8 mouse cellular contexts compared by ENCODE assay signal in genomic region chr9:83727462-83728189, GRCm38 (mm10).
DNase-seq lines count a peak whose midpoint lies in the region; ATAC-seq and TF ChIP-seq lines count a peak whose summit lies in the region.

No protein-coding gene starts in this region.

- H3K4me2 ChIP-seq in forebrain, embryonic 14.5 days (ENCODE audit: low read length): peak overlapping the region; percentile 46

- peaks cover 4% of the 10 kb centered on the region; the same call in 1 of the 2 replicates for H3K4me1 ChIP-seq in forebrain, embryonic 14.5 days (ENCODE audit: control insufficient read depth, insufficient read depth, low read length)
- H3K4me1 ChIP-seq in lung, adult 2 months (ENCODE audit: control insufficient read depth, insufficient read depth, low read length): peaks cover 3% of the 10 kb centered on the region; the same call in 1 of the 2 replicates

- no peaks in the 10 kb centered on the region for H3K27me3 ChIP-seq in forebrain, embryonic 14.5 days (replicated peaks; ENCODE audit: control insufficient read depth, insufficient read depth, low read length)

- no peaks in the 10 kb centered on the region for H3K9me3 ChIP-seq in forebrain, embryonic 14.5 days (replicated peaks; ENCODE audit: control insufficient read depth, low read length)

- peak; percentile 93 for ATAC-seq in forebrain, embryonic 14.5 days
- ATAC-seq in neutrophil, adult 5-6 weeks (ENCODE audit: extremely low read depth, insufficient number of reproducible peaks, low FRiP score, poor library complexity, severe bottlenecking): peak; percentile 84

- peak overlapping the region; percentile 14; the same call in 1 of the 2 replicates for H3K4me3 ChIP-seq in forebrain, embryonic 14.5 days (ENCODE audit: low read depth, low read length)
- H3K4me3 ChIP-seq in lung, adult 2 months (replicated peaks; ENCODE audit: extremely low read depth, low read depth, low read length): no peak overlapping the region

- TF ChIP-seq POLR2A in lung, adult 2 months (IDR thresholded peaks at IDR 0.05; ENCODE audit: borderline replicate concordance, extremely low read depth, low read depth, low read length): no peak

- no peaks in the 10 kb centered on the region for H3K36me3 ChIP-seq in forebrain, embryonic 14.5 days (ENCODE audit: control insufficient read depth, insufficient read depth, low read length)

- H3K27ac ChIP-seq in forebrain, embryonic 14.5 days (ENCODE audit: low read depth, low read length): no peak overlapping the region

- 13% methylated on average over 14 of the region's 14 CpGs for WGBS in forebrain, embryonic 14.5 days
- WGBS in lung, adult 2 months: 10% methylated on average over 14 of the region's 14 CpGs

- peak; percentile 51 for DNase-seq in Muller cell, postnatal 12 days (ENCODE audit: inconsistent ontology term)
- DNase-seq in cerebellum, adult 11 months: peak; percentile 52
- DNase-seq in forebrain, embryonic 14.5 days (ENCODE audit: low spot score): peak; percentile 92
- DNase-seq in heart, postnatal 4 days: peak; percentile 72
- peak; percentile 54 to 80 for DNase-seq in layer of hippocampus, adult 18-20 months (ENCODE audit: low spot score in 2 of 2)
- DNase-seq in lung, adult 2 months: peak; percentile 39
- peak; percentile 49 to 55 for DNase-seq in urinary bladder, postnatal 36 days (ENCODE audit: low spot score in 2 of 2)

- H3K9ac ChIP-seq in forebrain, embryonic 14.5 days (ENCODE audit: low read length): no peak overlapping the region

- peak; percentile 88 for TF ChIP-seq CTCF in lung, adult 2 months (IDR thresholded peaks at IDR 0.05; ENCODE audit: insufficient read depth, low read length)

Comparison
In these comparisons a context has a peak if more than half of its experiments do, and no peak if none do; other contexts are left out.
1. DNase-seq: peak in every context shown above with its lines; median percentile 92 in forebrain, embryonic 14.5 days; 72 in heart, postnatal 4 days; 67 in layer of hippocampus, adult 18-20 months; 52 in cerebellum, adult 11 months; 52 in urinary bladder, postnatal 36 days; 51 in Muller cell, postnatal 12 days; 39 in lung, adult 2 months.